Mouse (Mus musculus) heart, postnatal 0 days (tissue): Measurements from ENCODE around the gene St6galnac5. TPM values are rescaled to one million over a fixed set of nuclear protein-coding genes. Genes with fewer than 3 reads are reported as not detected.

ENCODE experiments used
- ATAC-seq: fragments of 200-750 bp; cut with Nextera tagmentation; 2 replicates; pipeline ENCODE4 v1.8.0; 2017; ENCODE audit warnings: low read depth, moderate number of reproducible peaks, moderate library complexity; ENCODE audit not compliant: insufficient read depth
- DNase-seq: peaks from one replicate; pipeline ENCODE4 v3.0.0-alpha.2; 2016; ENCODE audit warnings: low spot score
- H3K27ac ChIP-seq: fragments of 300-500 bp; sonication (generic); 2 replicates; pipeline ENCODE4 v1.5.1; 2014; ENCODE audit warnings: low read depth, mild to moderate bottlenecking
- H3K27me3 ChIP-seq: fragments of 300-500 bp; sonication (generic); 2 replicates; pipeline ENCODE4 v1.6.1; 2014; ENCODE audit warnings: low read length, mixed read lengths; ENCODE audit not compliant: control insufficient read depth, insufficient read depth
- H3K36me3 ChIP-seq: fragments of 300-500 bp; sonication (generic); replicated peaks from 2 replicates; pipeline ENCODE4 v1.6.1; 2014; ENCODE audit warnings: low read length, mixed read lengths; ENCODE audit not compliant: control insufficient read depth, insufficient read depth
- H3K4me1 ChIP-seq: fragments of 300-500 bp; sonication (generic); 2 replicates; pipeline ENCODE4 v1.6.1; 2014; ENCODE audit warnings: antibody characterized with exemption; ENCODE audit not compliant: control insufficient read depth, insufficient read depth
- H3K4me2 ChIP-seq: fragments of 300-500 bp; sonication (generic); 2 replicates; pipeline ENCODE4 v1.6.1; 2014; ENCODE audit warnings: low read depth, mild to moderate bottlenecking, low read length, moderate library complexity
- H3K4me3 ChIP-seq: fragments of 300-500 bp; sonication (generic); 2 replicates; pipeline ENCODE4 v1.5.1; 2014; ENCODE audit warnings: low read depth, low read length
- H3K9ac ChIP-seq: fragments of 300-500 bp; sonication (generic); replicated peaks from 2 replicates; pipeline ENCODE4 v1.6.1; 2014; ENCODE audit warnings: low read depth, low read length, mixed read lengths
- H3K9me3 ChIP-seq: fragments of 300-500 bp; sonication (generic); replicated peaks from 2 replicates; pipeline ENCODE4 v1.6.1; 2016; ENCODE audit warnings: low read length; ENCODE audit not compliant: control insufficient read depth
- CTCF ChIP-seq: IDR thresholded peaks from 2 replicates; pipeline ENCODE4 v1.5.1; 2016; ENCODE audit warnings: antibody characterized with exemption, control low read depth, low read depth
- EP300 ChIP-seq: IDR thresholded peaks from 2 replicates; pipeline ENCODE4 v1.6.1; 2016; ENCODE audit warnings: antibody characterized with exemption, low read depth
- WGBS: fragments of 180-500 bp; shearing (Covaris S2); extraction: QIAGEN DNeasy Blood & Tissue Kit; methylation state at CpG from one replicate; pipeline ENCODE4 v1.1.7; 2014; 5-methylcytosine and 5-hydroxymethylcytosine counted together
- polyA plus RNA-seq: library from polyadenylated mRNA; unstranded; fragments of >200 nt; fragmentation: Nextera tagmentation; extraction: Ambion mirVana; gene quantifications from 2 replicates; pipeline ENCODE4 v1.2.1, GENCODE M21; 2015
- total RNA-seq: library from RNA; depleted of rRNA; stranded (reverse); fragments of >200 nt; gene quantifications from 2 replicates; pipeline ENCODE4 v1.2.3, GENCODE M21; 2014; ENCODE audit warnings: low replicate concordance

St6galnac5 gene
- total and polyA plus RNA-seq, 2 experiments from 2014 or later = 0.03 TPM; not detected in 1

GRCm38 (mm10) chr3:152949233-152949777 lies 32.7 kb downstream of the St6galnac5 start:
- H3K4me3 ChIP-seq = no peak overlapping the region
- no peaks in the 10 kb centered on the region for H3K36me3 ChIP-seq
- H3K4me1 ChIP-seq = no peaks in the 10 kb centered on the region
- no peak for ATAC-seq
- H3K27ac ChIP-seq = no peak overlapping the region
- no peaks in the 10 kb centered on the region for H3K27me3 ChIP-seq
- no peak for DNase-seq
- TF ChIP-seq CTCF = no peak
- 88% methylated on average over 15 of the region's 15 CpGs for WGBS
- H3K9me3 ChIP-seq = no peaks in the 10 kb centered on the region
- no peak overlapping the region for H3K9ac ChIP-seq
- no peak overlapping the region for H3K4me2 ChIP-seq

GRCm38 (mm10) chr3:152948556-152948955 lies 33.5 kb downstream of the St6galnac5 start:
- no peaks in the 10 kb centered on the region for H3K27me3 ChIP-seq
- H3K9ac ChIP-seq = no peak overlapping the region
- 80% methylated on average over 7 of the region's 7 CpGs for WGBS
- DNase-seq = no peak
- H3K4me3 ChIP-seq = no peak overlapping the region
- no peaks in the 10 kb centered on the region for H3K9me3 ChIP-seq
- no peak overlapping the region for H3K27ac ChIP-seq
- no peaks in the 10 kb centered on the region for H3K4me1 ChIP-seq
- no peaks in the 10 kb centered on the region for H3K36me3 ChIP-seq
- no peak for ATAC-seq
- H3K4me2 ChIP-seq = no peak overlapping the region
- TF ChIP-seq CTCF (no peak), EP300 (no peak)

- H3K27ac ChIP-seq = no peak overlapping the region
- H3K4me2 ChIP-seq = no peak overlapping the region
- no peaks in the 10 kb centered on the region for H3K27me3 ChIP-seq
- no peak overlapping the region for H3K9ac ChIP-seq
- no peak for DNase-seq
- no peak for TF ChIP-seq EP300
- TF ChIP-seq CTCF = no peak
- ATAC-seq = no peak
- no peaks in the 10 kb centered on the region for H3K9me3 ChIP-seq
- H3K4me3 ChIP-seq = no peak overlapping the region
- H3K4me1 ChIP-seq = no peaks in the 10 kb centered on the region
- WGBS = 82% methylated on average over 11 of the region's 11 CpGs
- no peaks in the 10 kb centered on the region for H3K36me3 ChIP-seq
Measured at GRCm38 (mm10) chr3:152947031-152947640, 34.9 kb downstream of the St6galnac5 start.

GRCm38 (mm10) chr3:152944766-152945165 lies 37.3 kb downstream of the St6galnac5 start:
- H3K27ac ChIP-seq = no peak overlapping the region
- no peaks in the 10 kb centered on the region for H3K9me3 ChIP-seq
- no peaks in the 10 kb centered on the region for H3K27me3 ChIP-seq
- no peak overlapping the region for H3K9ac ChIP-seq
- no peak for ATAC-seq
- H3K4me1 ChIP-seq = no peaks in the 10 kb centered on the region
- no peak overlapping the region for H3K4me3 ChIP-seq
- no peak for DNase-seq
- 83% methylated on average over 3 of the region's 3 CpGs for WGBS
- no peak overlapping the region for H3K4me2 ChIP-seq
- H3K36me3 ChIP-seq = no peaks in the 10 kb centered on the region
- TF ChIP-seq CTCF (no peak), EP300 (no peak)

- ATAC-seq = peak; percentile 47
- no peaks in the 10 kb centered on the region for H3K27me3 ChIP-seq
- no peaks in the 10 kb centered on the region for H3K9me3 ChIP-seq
- H3K36me3 ChIP-seq = no peaks in the 10 kb centered on the region
- no peak overlapping the region for H3K4me2 ChIP-seq
- no peak overlapping the region for H3K9ac ChIP-seq
- H3K4me3 ChIP-seq = no peak overlapping the region
- H3K4me1 ChIP-seq = no peaks in the 10 kb centered on the region
- TF ChIP-seq CTCF = no peak
- TF ChIP-seq EP300 = no peak
- no peak overlapping the region; the same call in 1 of the 2 replicates for H3K27ac ChIP-seq
- DNase-seq = peak; percentile 8
- 61% methylated on average over 11 of the region's 11 CpGs for WGBS
Measured at GRCm38 (mm10) chr3:152942985-152943384, 39.1 kb downstream of the St6galnac5 start.

GRCm38 (mm10) chr3:152941671-152942070 lies 40.4 kb downstream of the St6galnac5 start:
- ATAC-seq = no peak
- no peak overlapping the region for H3K4me2 ChIP-seq
- no peak for DNase-seq
- H3K4me3 ChIP-seq = no peak overlapping the region
- no peaks in the 10 kb centered on the region for H3K27me3 ChIP-seq
- H3K4me1 ChIP-seq = no peaks in the 10 kb centered on the region
- 60% methylated on average over 5 of the region's 5 CpGs for WGBS
- H3K27ac ChIP-seq = no peak overlapping the region
- no peaks in the 10 kb centered on the region for H3K36me3 ChIP-seq
- no peak overlapping the region for H3K9ac ChIP-seq
- TF ChIP-seq CTCF (no peak), EP300 (no peak)
- no peaks in the 10 kb centered on the region for H3K9me3 ChIP-seq
